Mouse (Mus musculus) CH12.LX (cell line): ENCODE measurements around the gene Greb1.

Experiments used
- BHLHE40 ChIP-seq: IDR thresholded peaks from 2 replicates; pipeline ENCODE4 v1.6.1; 2011; ENCODE audit warnings: mild to moderate bottlenecking, low read depth, low read length, improper control_type of control experiment
- CHD2 ChIP-seq: IDR thresholded peaks from 2 replicates; pipeline ENCODE4 v1.6.1; 2011; ENCODE audit warnings: low read length, improper control_type of control experiment
- CTCF ChIP-seq, 2 experiments: IDR thresholded peaks in 1 of 2; conservative IDR thresholded peaks in 1 of 2; 2 replicates each; pipeline ENCODE4 v1.5.1; 2011 to 2012; ENCODE audit warnings: low read depth in 2 of 2, low read length in 2 of 2, improper control_type of control experiment in 1 of 2, inconsistent platforms in 1 of 2, mild to moderate bottlenecking in 1 of 2, moderate library complexity in 1 of 2
- E2F4 ChIP-seq: IDR thresholded peaks from 2 replicates; pipeline ENCODE4 v1.6.1; 2011; ENCODE audit warnings: low read depth, low read length, improper control_type of control experiment; ENCODE audit not compliant: insufficient replicate concordance
- EP300 ChIP-seq: IDR thresholded peaks from 2 replicates; pipeline ENCODE4 v1.6.1; 2011; ENCODE audit warnings: low read length, improper control_type of control experiment
- KAT2A ChIP-seq: IDR thresholded peaks from 2 replicates; pipeline ENCODE4 v1.6.1; 2012; ENCODE audit warnings: low read length, improper control_type of control experiment, inconsistent platforms; ENCODE audit not compliant: insufficient replicate concordance
- MAZ ChIP-seq: IDR thresholded peaks from 2 replicates; pipeline ENCODE4 v1.6.1; 2012; ENCODE audit warnings: low read depth, mild to moderate bottlenecking, inconsistent platforms, low read length, improper control_type of control experiment, moderate library complexity
- MXI1 ChIP-seq: IDR thresholded peaks from 2 replicates; pipeline ENCODE4 v1.6.1; 2011; ENCODE audit warnings: mild to moderate bottlenecking, low read depth, low read length, improper control_type of control experiment
- POLR2A ChIP-seq: IDR thresholded peaks from 2 replicates; pipeline ENCODE4 v1.6.1; 2011; ENCODE audit warnings: low read depth, mild to moderate bottlenecking, improper control_type of control experiment, low read length
- RCOR1 ChIP-seq: conservative IDR thresholded peaks from 2 replicates; pipeline ENCODE4 v1.6.1; 2012; ENCODE audit warnings: low read depth, mild to moderate bottlenecking, inconsistent platforms, low read length, improper control_type of control experiment
- SIN3A ChIP-seq: IDR thresholded peaks from 2 replicates; pipeline ENCODE4 v1.6.1; 2012; ENCODE audit warnings: low read length, improper control_type of control experiment, inconsistent platforms
- USF2 ChIP-seq: conservative IDR thresholded peaks from 2 replicates; pipeline ENCODE4 v1.6.1; 2011; ENCODE audit warnings: low read depth, low read length, improper control_type of control experiment
- ZMIZ1 ChIP-seq: IDR thresholded peaks from 2 replicates; pipeline ENCODE4 v1.6.1; 2012; ENCODE audit warnings: low read depth, mild to moderate bottlenecking, inconsistent platforms, low read length, improper control_type of control experiment

- TF ChIP-seq POLR2A (no peak), CTCF (conservative IDR thresholded peaks at IDR 0.05 in 1 of 2, IDR thresholded peaks at IDR 0.05 in 1 of 2; ENCODE audit: low read depth in 2 of 2, low read length in 2 of 2) (no peak), EP300 (no peak), BHLHE40 (no peak), E2F4 (no peak), ZMIZ1 (no peak), RCOR1 (no peak), MAZ (no peak), KAT2A (no peak), SIN3A (no peak), MXI1 (no peak), USF2 (no peak), CHD2 (no peak)
Measured at GRCm38 (mm10) chr12:16661459-16661858, 139.2 kb downstream of the Greb1 start.
